Mouse (Mus musculus) heart, embryonic 12.5 days (tissue): ENCODE data around the gene Mblac1. TPM values are rescaled to one million over a fixed set of nuclear protein-coding genes. Genes with fewer than 3 reads are reported as not detected.

Source experiments
- microRNA counts: library from miRNA; unstranded; fragments of <30 nt; microRNA quantifications from one replicate; lab custom pipeline; 2017
- microRNA-seq: library from miRNA; unstranded; fragments of <30 nt; microRNA quantifications from one replicate; pipeline ENCODE4, GENCODE M21; 2017
- polyA plus RNA-seq: library from polyadenylated mRNA; unstranded; fragments of >200 nt; fragmentation: Nextera tagmentation; extraction: Ambion mirVana; gene quantifications from 2 replicates; pipeline ENCODE4 v1.2.1, GENCODE M21; 2016

Mblac1 gene
- polyA plus RNA-seq, 1 experiment from 2014 or later = 5.1 TPM

MicroRNAs within 50 kb of the gene (microRNA counts, 519-probe panel; counts per million panel counts)
- microRNA mmu-miR-106b (lab: Ali Mortazavi, UCI) = 5,604 counts per million, percentile 70 among the panel's probes with 10 or more counts
- 7,581 counts per million, percentile 92 among the panel's probes with 10 or more counts for microRNA mmu-miR-25 (lab: Ali Mortazavi, UCI)
- microRNA mmu-miR-93 (lab: Ali Mortazavi, UCI) = 5,580 counts per million, percentile 70 among the panel's probes with 10 or more counts

Small RNA genes lying within 50 kb of the gene (microRNA-seq; reads per million reads assigned to microRNA genes)
- gene Mir106b = 5,563 reads per million, percentile 92 among the genes with 10 or more reads in this experiment
- gene Mir25 = 562 reads per million, percentile 75 among the genes with 10 or more reads in this experiment
- 9,654 reads per million, percentile 95 among the genes with 10 or more reads in this experiment for gene Mir93

Other genes starting within 250 kb of the Mblac1 start
- gene Gjc3, start 231.2 kb upstream of the Mblac1 start, polyA plus RNA-seq = 0.05 TPM in 1 of 2 replicates, not detected in the other
- gene Azgp1, start 212.8 kb upstream of the Mblac1 start, polyA plus RNA-seq = not detected in 2 replicates
- not detected in 2 replicates for gene Smok3a, start 173.1 kb upstream of the Mblac1 start, polyA plus RNA-seq
- not detected in 2 replicates for gene Smok3b, start 172.9 kb upstream of the Mblac1 start, polyA plus RNA-seq
- gene Smok3c, start 141.1 kb upstream of the Mblac1 start, polyA plus RNA-seq = not detected in 2 replicates
- gene Zkscan1, start 109.2 kb upstream of the Mblac1 start, polyA plus RNA-seq = 15.7 and 15.9 TPM in 2 replicates
- 37.6 and 38.1 TPM in 2 replicates for gene Zscan21, start 77.4 kb upstream of the Mblac1 start, polyA plus RNA-seq
- gene Zfp113, start 38.6 kb upstream of the Mblac1 start, polyA plus RNA-seq = 9.9 and 10.0 TPM in 2 replicates
- 249 and 253 TPM in 2 replicates for gene Cops6, start 33.2 kb upstream of the Mblac1 start, polyA plus RNA-seq
- 12.1 and 12.6 TPM in 2 replicates for gene Ap4m1, start 22.3 kb upstream of the Mblac1 start, polyA plus RNA-seq
- 136 and 138 TPM in 2 replicates for gene Mcm7, start 21.9 kb upstream of the Mblac1 start, polyA plus RNA-seq
- gene Taf6, start 6.9 kb upstream of the Mblac1 start, polyA plus RNA-seq = 73.9 and 78.5 TPM in 2 replicates
- 26.2 and 26.5 TPM in 2 replicates for gene Cnpy4, start 6.8 kb upstream of the Mblac1 start, polyA plus RNA-seq
- not detected in 2 replicates for gene Nxpe5, start 31.6 kb downstream of the Mblac1 start, polyA plus RNA-seq
- gene Lamtor4, start 61.2 kb downstream of the Mblac1 start, polyA plus RNA-seq = 62.4 and 70.7 TPM in 2 replicates
- gene BC037034, start 69.7 kb downstream of the Mblac1 start, polyA plus RNA-seq = 7.9 and 8.0 TPM in 2 replicates
- 0.82 and 0.92 TPM in 2 replicates for gene Gal3st4, start 78.5 kb downstream of the Mblac1 start, polyA plus RNA-seq
- gene Gm43720, start 85.6 kb downstream of the Mblac1 start, polyA plus RNA-seq = 0.04 and 0.09 TPM in 2 replicates
- gene Gpc2, start 85.7 kb downstream of the Mblac1 start, polyA plus RNA-seq = 13.1 and 15.1 TPM in 2 replicates
- gene Stag3, start 85.9 kb downstream of the Mblac1 start, polyA plus RNA-seq = 3.3 and 4.5 TPM in 2 replicates
- gene Pvrig, start 147.6 kb downstream of the Mblac1 start, polyA plus RNA-seq = 0.15 TPM in 1 of 2 replicates, not detected in the other
- gene Zfp157, start 247.2 kb downstream of the Mblac1 start, polyA plus RNA-seq = 21.7 and 23.0 TPM in 2 replicates